Mouse (Mus musculus): Measurements from ENCODE around the gene Zbtb20.

Gene Zbtb20

DNA sequence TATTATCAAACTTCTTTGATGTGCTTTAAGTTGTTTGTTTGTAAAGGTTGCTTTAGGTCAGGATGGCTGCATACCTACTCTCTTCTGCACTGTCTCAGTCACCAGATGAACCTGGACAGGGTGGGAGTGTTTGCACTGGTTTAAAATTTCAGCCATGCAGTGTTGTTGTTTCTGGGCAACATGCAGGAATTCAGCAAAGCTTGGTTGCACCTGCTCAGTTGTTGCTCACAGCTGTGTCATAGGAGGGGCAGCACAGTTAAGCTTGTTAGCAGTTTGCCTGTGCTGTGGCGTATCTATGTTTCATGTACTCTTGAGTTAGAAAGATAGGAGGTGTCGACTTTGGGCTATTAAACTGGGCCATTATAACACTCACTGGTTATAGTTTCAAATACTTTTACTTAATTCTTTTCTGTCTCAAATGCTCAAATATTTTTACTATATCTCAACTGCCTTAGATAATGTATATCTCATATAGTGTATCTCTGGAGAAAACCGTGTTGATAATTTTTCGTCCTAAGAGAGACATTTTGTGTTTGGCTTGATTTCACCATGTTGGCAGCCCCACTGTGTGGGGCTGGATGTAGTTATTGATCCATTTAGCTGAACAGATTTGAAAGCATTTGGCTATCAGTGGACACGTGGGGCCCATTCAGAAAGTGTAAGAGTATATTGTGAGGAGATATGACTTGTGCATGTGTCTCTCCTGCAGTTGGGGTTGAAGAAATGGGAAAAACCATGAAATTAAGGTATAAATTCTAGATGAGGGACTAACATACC, 197.3 kb downstream of the Zbtb20 start:
- DNase-seq (ENCODE audit: low read depth, low spot score): no peak

DNA sequence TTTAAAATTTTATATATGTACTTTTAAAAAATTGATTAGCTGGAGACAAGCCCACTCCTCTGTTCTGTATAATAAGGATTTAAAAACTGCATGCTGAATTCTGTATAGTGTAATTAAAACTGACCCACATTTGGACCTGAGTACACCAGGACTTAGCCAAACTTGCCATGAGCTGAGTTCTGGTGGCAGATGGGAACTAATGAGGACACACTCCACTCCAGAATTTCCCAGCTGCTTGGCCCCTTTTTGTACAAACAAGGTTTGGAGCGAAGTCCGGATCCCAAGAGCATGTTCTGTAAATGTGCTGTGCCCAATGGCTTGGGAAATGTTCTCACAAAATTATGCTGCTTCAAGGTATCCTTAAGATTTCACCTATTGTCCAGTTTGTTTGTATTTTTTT, 204.7 kb downstream of the Zbtb20 start:
- no peak for DNase-seq (ENCODE audit: low read depth, low spot score)

DNA sequence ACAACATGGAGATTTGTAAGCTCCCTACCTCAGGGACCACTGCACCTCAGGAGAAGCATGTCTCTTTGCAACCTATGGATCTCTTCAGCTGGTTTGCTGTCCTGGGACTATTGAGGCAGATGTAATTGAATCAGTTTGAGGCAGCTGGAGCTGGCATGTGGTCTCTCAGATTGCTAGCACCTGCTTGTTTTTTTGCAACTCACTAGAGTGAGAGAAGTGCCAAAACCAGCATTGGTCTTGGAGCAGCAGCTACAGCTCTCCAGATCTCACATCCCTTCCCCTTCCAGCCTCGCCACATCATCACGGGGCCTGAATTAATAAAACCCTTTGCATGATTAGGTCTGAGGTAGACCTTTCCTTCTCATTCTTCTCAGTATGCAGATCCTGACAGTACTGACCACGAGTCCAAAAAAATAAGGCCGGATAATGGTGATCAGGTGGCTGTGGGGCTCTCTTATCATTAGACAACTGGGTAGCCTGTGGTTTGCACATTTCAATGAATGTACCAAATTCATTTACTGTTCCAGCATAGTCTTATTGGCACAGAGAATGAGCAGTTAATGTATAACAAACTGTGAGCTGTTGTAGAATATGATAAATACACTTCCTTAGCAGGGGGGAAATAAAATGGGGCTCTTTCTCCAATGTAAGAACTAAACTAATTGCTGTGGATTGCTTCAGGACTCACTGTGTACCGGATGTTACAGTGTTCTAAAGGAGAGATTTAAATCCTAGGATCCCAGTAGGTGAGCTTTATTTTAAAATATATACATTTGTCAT, 205.4 kb downstream of the Zbtb20 start:
- DNase-seq (ENCODE audit: low read depth, low spot score): no peak

DNA sequence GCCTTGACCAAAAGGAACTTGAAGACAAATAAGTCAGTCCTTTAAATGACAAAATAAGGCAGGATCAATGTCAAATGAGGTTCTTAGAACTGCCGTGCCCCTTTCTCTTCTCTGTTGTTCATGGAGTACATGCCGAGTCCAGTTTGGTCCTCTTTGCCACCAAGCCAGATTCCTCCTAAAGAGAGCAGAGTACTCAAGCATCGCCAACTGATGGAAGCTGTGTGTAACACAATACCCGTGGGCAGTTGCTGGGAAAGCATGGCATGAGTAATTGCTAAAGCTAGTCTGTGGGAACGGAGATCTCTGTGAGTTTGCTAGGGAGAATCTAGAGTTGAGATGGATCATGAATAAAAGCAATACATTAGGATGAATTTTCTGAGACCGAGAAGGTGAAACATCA, 206.3 kb downstream of the Zbtb20 start:
- no peak for DNase-seq (ENCODE audit: low read depth, low spot score)

DNA sequence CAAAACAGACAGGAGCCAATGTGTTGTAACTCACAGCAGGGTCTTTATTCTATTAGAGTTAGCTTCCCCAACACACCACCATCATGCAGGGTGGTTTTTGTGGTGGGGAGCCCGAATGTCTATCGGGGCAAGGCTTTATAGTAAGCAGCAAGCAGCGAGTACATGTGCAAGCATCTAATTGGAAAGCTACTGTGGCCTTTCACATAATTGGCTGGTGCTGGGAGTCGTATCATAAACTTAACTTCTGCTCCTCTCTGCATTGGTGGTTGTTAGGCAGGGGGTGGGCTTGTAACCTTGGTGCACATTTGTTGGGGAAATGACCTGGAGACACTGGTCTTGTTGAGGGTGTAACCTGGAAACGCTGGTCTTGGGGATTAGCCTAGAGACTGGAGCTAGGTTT, 207.1 kb downstream of the Zbtb20 start:
- no peak for DNase-seq (ENCODE audit: low read depth, low spot score)

DNA sequence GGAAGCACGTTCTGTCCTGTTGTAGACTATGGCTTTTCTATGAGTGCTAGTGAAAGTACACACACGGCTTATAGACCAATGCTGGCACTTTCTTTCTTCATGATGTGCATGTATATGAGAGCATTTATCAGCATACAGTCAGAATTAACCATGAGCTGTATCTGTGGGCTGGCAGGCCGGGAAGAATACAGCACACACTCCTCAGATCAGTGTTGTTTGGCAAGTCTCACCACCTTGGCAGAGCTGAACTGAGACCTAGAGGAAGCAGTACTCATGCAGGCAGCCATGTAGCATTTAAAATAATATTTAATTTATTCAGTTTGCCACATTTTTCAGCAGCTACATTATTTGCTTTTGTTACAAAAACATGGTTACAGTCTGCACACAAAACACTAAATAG, 214.5 kb downstream of the Zbtb20 start:
- DNase-seq (ENCODE audit: low read depth, low spot score): no peak

DNA sequence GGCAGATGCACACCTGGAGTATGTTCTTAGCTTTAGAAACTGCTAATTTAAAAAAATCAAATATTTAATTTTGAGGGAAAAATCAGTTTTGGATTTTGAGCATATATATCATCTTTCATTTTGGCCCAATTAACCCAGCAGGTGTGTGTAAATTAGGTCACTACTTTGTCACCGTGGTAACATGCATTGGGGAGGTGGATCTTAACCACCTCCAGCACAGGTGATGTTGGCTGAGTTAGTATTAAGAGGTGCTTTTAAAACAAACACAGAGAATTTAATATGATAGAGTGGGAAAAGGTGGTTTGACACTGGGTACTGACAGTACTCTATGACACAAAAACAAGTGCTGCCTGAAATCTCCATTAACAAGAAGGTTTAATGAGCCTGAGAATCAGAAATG, 218.5 kb downstream of the Zbtb20 start:
- no peak for DNase-seq (ENCODE audit: low read depth, low spot score)

DNA sequence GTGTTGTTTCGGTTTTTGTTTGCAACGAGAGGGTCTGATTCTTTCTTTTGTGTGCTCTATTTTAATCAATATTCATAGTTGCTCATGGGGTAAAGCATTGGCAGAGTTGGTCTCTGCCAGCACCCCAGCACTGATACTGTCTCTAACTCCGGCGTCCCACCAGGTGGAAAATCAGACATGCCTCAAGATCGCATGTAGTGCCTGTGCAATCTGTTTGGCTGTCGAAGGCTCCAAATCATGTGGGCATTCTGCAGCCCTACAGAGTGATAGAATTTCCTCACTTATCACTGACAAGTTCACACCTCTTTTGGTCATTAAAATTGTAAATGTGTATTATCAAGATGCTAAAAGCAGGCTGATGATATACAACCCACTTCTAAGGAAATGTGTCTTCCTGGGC, 219.1 kb downstream of the Zbtb20 start:
- DNase-seq (ENCODE audit: low read depth, low spot score): no peak

DNA sequence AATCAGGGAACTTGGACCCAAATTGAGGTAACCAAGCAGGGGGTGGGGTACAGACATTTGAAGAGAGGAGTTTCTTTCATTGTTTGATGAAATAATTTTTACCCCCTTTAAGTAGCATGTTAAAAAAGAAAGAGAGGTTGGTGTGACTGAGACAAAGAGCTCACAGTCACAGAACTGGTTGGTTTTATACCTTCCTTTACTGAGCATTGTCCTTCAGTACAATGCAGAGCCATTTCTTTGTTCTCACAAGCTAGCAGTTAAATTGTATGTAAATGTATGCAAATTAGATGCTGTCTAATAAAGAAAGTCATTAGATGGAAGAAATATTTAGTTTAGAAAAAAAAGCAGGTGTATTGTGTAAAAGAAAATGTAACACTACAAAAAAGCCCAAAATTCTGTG, 220.4 kb downstream of the Zbtb20 start:
- no peak for DNase-seq (ENCODE audit: low read depth, low spot score)

DNA sequence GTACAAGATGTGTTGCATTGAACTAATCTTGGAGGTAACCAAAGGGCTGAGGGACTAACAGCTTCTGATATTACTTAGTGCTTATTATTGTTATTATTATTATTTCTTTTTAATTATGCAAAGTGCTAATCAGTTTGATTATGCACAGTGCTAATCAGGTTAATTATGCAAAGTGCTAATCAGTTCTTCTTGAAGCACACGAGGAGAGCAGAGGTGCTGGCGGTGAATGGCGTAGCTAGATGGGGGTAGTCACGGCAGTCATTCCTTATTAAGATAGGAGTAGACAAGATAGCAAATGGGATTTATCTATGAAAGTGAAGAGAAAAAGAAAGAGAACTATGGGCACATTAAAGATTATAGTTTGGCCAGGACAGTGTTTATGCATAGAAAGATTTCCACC, 222.5 kb downstream of the Zbtb20 start:
- DNase-seq (ENCODE audit: low read depth, low spot score): no peak

DNA sequence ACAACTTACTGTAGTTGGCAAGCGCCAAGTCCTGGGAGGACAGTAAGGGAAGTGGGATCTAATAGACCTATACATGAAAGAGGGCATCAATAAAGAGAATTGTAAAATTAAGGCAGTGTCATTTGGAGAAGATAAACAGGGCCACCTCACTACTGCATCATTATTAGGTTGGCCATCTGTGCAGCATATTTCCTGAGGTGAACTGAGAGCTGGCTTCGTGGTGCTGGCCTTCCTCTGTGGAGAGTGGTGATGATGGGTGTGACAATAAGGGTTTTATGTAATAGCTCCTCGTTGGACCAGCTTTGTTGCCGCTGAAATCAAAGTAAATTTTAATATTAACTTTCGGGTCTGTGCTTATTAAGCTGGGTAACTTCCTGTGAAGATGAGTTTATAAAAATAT, 223.0 kb downstream of the Zbtb20 start:
- DNase-seq (ENCODE audit: low read depth, low spot score): no peak

DNA sequence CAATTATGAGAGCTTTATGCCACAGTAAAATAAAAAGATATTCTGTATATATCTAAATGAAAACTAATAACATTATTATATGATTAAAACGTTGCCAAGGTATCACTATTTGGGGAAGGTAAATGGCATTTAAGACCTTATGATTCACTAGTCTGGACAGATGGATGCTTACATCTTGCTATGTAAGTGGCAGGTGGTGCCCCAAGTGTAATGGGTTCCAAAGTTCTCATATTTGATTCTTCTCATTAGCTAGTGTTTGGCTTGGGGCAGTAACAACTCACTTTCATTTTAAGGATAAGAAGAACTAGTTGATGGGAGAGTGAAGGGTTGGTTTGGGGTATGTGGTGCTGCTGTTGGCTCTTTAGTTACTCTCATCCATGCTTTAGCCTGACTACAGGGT, 235.6 kb downstream of the Zbtb20 start:
- DNase-seq (ENCODE audit: low read depth, low spot score): no peak

DNA sequence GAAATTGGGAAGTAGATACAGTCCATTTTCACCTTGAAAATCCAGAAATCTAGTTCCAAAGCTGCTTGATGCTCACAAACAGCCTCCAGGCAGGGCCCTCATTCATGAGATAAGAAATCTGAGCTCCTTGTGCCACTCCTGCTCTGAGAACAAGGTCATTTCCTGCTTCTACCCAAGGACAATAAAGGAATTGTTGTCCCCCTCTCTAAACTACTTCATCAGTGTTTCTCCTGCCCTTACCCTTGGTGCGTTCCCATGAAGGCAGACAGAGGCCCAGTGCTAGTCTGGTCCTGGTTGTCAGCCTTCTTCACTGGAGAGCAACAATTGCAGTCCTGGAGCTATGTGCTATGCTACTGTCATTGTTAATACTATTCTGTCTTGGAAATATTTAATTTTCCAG, 238.3 kb downstream of the Zbtb20 start:
- no peak for DNase-seq (ENCODE audit: low read depth, low spot score)

DNA sequence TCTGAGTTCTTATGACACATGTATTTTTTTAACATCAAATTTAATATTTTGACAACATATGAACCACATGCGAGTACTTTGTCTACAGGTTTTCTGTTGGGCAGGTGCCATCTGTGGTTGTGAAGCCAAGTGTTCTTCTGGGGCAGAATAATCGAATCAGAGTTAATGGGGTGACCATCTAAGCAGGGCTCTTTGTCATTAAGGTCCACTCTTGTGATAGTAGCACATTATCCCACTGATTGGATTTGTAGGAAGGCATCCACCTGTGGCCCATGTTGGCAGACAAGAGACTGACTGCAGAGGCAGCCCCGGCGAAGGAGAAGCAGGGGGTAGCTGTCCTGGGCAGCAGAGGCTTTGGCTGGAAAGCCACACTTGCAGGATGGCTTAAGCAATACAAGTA, 254.3 kb downstream of the Zbtb20 start:
- DNase-seq (ENCODE audit: low read depth, low spot score): no peak

DNA sequence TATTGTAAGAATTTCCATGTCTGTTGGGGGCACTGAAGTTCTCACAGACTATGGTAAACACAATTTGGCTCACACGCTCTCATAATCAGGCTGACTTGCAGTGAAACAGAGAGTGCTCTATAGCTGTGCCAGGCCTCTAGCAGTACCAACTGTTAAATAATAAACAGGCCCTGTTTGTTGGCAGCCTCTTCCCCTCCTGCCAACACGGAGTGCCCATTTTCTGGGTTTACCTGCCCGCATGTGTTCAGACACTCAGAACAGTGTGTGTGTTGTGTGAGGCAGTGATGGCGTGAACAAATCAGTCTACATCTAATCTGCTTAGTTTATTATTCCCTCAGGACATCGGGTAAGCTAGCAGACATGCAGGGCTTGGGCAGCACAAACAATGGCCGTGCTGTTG, 254.9 kb downstream of the Zbtb20 start:
- no peak for DNase-seq (ENCODE audit: low read depth, low spot score)

DNA sequence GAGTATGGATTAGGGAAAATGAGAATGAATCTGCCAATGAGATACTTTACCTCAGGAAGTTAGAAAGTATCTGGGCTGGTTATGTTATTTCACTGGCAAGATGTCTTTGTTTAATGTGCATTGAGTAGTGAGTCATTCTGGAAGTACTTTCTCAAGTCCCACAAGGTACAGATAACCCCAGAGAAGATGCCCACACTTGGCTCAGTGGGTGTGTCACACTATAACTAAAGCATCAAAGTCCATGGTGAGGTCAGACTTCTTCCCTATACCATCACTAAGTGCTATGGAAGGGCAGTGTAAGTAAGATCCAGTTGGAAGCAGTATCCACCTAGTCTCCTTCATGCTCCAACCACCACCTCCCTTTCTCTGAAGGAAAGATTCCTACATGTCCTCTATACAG, 255.4 kb downstream of the Zbtb20 start:
- no peak for DNase-seq (ENCODE audit: low read depth, low spot score)

DNA sequence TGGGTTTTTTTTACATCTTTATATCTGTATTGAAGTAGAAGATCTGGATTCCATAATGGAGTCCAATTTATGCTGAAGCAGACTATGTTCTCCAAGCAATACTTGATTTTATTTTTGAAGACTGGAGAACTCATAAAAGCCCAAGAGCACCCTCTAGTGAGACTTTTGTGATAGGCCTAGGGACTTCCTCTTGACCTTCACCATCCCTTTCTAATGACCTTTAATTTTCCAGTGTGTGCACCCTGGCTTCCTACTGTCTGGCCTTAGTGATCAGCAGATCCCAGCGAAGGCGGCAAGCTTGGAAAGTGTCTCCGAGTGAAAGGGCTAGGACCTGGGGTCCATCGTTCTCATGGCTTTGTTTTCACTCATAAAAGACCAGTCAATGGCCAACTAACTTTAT, 292.8 kb downstream of the Zbtb20 start:
- DNase-seq (ENCODE audit: low read depth, low spot score): no peak

DNA sequence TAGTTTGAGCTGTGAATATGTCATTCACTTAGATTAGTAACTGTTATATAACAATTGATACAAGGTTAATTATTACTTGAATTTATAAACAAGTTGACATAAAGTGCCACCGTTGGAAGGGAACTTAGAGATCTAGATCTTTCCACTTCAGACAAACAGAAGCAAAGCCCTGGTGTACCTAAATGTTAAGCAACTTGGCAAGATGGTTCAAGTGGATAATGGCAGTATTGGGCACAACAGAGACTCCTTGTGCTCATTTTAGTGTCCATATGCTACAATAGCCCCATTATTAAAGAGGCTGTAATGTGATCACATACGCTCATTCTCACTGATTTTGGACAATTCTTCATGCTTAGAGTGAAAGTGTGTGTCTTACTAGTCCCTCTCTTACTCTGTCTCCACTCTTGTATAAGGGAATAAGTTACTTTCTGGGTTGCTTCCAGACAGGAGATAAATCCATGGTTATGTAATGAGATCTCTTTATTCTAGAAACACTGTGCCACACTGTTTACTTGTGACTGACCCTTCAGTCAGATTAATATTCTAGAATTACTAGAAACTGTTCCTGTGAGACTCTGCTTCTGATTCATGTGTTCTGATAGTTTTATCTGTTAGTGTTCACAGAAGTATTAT, 293.7 kb downstream of the Zbtb20 start:
- DNase-seq (ENCODE audit: low read depth, low spot score): no peak

DNA sequence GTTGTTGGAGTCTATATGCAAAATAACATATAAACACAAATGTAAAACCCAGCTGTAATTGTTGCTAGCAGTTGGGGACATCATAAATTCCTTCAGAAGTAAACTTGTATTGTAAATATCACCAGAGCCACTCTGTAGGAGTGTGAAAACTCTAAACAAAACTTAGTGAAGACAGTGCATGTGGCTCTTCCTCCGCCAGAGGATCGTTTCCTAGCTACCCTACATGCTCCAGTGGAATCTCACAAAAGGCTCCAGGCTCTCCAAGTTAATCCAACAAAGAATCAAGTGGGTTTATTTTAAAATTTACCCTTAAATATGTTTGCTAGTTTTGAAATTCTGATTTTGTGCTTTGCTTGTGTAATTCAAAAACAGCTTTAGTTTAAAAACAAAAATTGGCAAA, 296.5 kb downstream of the Zbtb20 start:
- DNase-seq (ENCODE audit: low read depth, low spot score): no peak

DNA sequence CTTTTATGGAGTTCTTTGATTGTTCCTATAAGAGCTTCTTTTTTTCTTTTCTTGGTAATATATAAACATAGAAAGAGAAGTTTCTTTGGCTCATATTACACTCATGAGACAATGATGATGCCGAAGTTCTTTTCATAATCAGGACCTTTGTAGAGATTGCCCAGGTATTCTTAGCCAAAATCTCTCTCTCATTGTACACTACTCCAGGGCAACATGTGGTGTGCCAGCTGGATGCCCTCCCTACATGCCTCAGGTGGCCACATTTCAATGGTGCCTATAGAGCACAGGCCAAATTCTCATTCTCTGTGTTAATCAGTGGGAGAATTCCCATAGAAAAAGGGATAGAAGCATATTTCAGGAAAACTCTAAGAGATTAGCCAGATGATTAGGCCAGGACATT, 297.2 kb downstream of the Zbtb20 start:
- DNase-seq (ENCODE audit: low read depth, low spot score): no peak

DNA sequence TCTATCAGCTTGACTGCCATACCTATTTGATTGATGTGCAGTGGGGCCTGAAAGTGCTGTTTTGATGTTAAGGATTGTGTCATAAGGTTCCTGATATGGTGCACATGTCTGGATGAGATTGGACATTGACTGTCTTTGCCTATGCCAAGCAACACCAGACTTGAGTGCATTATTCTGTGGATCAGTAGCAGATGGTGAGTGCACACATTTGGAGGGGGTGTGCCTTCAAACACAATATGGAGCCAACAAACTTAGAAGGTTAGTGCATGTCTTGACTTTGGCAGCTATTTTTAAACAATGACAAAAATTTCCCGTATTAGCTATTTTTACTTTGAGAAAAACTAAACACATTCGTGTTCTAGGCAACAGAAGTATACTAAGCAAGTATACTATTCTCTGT, 299.1 kb downstream of the Zbtb20 start:
- DNase-seq (ENCODE audit: low read depth, low spot score): no peak

DNA sequence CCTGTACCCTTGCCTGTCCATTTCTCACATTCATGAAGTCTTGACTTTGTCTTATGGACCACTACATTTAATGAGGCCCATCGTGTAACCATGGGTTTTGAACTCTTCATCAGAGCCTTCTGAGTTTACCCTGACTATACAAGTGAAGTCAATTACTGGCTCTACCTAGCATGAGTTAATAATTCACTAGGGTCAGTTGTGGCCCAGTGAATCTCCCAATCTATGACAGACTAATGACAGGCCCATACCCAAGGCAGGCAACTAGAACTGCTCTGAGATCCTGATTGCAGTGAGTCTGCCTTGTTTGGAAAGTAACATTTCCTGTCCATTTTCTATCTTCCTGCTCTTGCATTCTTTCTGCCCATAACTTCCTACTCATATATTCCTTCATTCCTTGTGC, 305.4 kb downstream of the Zbtb20 start:
- DNase-seq (ENCODE audit: low read depth, low spot score): no peak

DNA sequence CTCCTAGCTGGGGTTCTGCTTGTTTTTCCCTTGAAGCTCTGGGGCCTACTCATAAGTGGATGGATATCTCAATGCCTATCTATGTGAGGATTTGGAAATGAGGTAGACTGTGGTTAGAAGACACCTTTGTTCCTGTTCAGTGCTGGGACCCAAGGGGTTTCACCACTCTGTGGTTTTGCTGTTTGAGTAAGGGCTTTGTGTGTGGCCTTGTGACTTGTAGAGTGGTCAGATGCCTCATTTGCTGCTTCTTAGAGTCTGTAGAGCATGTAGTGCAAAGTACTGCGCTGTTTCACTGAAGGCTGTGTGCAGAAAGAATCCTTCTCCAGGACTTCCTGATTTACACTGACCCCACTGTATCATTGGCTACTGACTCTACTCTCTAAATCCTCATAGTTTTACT, 314.7 kb downstream of the Zbtb20 start:
- DNase-seq (ENCODE audit: low read depth, low spot score): peak; percentile 4

Data from CD4-positive helper T cell, adult 2 months (primary cell).